Mouse (Mus musculus) neutrophil, adult 59 days (primary cell): ENCODE data around the gene Trim59. TPM values are rescaled to one million over a fixed set of nuclear protein-coding genes. Genes with fewer than 3 reads are reported as not detected.

Experiments used
- total RNA-seq, 2 experiments: library from RNA; stranded (reverse); gene quantifications; 1 replicate in 1 of 2; 2 replicates in 1 of 2; pipeline ENCODE4 v1.2.4; 2023

Gene Trim59
- total RNA-seq, result 10 to 100 TPM; 28.6 to 31.3 TPM

DNA sequence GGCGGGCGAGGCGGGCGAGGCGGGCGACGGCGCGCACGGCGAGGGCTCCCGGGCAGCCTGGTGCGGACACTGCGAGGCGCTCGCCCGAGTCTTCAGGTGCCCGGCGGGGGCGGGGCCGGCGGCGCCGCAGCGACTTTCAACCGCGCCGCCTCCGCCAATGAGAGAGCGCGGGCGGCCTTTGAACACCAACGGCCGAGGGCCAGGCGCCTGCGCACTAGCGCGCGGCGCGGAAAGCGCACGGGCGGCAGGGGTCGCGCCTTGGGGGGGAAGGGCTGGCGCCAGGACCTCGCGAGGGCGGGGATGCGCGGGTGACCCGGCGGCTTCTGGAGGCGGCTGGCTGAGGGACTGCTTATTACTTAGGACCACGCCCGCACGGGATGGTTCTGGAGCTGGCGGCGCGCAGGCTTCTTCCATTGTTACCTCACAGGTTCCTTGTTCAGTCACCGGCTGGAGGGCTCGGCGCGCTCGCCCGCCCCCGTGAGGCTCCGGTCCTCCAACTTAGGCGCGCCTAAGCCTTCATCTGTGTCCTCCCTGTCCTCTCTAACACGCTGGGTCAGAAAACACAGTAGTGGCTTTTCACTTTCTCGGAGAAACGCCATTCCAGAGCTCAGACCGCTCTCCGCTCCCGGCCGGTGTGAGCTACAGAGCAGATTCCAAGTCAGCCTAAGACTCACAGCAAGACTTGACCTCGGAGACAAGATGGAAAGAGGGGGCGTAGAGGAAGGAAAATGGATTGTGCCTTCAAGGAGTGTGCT lies at the start of gene Trim59:
TSS of gene Trim59 (minus strand) at position 111 of the 755 bp plus-strand sequence.

GRCm38 (mm10) chr3:69004437-69005337 lies 39.9 kb downstream of the Trim59 start, which contains the start of the genes Ift80 and Smc4:
Ift80 (minus strand) TSS chr3:69004570.
Smc4 (plus strand) TSS chr3:69004738.

Other genes starting within 250 kb of the Trim59 start
- gene 1110032F04Rik, start 175.2 kb downstream of the Trim59 start, total RNA-seq, result not detected
- gene Ift80, start 40.2 kb downstream of the Trim59 start, total RNA-seq, result 10 to 100 TPM; 11.3 to 14.0 TPM
- gene Smc4, start 40.0 kb downstream of the Trim59 start, total RNA-seq, result 100 to 1,000 TPM; 136 to 143 TPM
- gene Kpna4, start 82.4 kb upstream of the Trim59 start, total RNA-seq, result 100 to 1,000 TPM; 101 to 117 TPM
- under 1 TPM in 1 of 2 experiments, not detected in 1; 0.29 TPM for gene Arl14, start 177.7 kb upstream of the Trim59 start, total RNA-seq